Mouse (Mus musculus) liver, adult (tissue): ENCODE measurements around the gene Spata7.
A peak's percentile ranks its signal among the peaks of the same experiment; 100 is the strongest.

ENCODE experiments used
- GATA4 ChIP-seq: IDR thresholded peaks from 2 replicates; pipeline ENCODE4 v1.6.1; 2014; ENCODE audit warnings: mild to moderate bottlenecking, low read length; ENCODE audit not compliant: insufficient replicate concordance

The Spata7 gene

DNA sequence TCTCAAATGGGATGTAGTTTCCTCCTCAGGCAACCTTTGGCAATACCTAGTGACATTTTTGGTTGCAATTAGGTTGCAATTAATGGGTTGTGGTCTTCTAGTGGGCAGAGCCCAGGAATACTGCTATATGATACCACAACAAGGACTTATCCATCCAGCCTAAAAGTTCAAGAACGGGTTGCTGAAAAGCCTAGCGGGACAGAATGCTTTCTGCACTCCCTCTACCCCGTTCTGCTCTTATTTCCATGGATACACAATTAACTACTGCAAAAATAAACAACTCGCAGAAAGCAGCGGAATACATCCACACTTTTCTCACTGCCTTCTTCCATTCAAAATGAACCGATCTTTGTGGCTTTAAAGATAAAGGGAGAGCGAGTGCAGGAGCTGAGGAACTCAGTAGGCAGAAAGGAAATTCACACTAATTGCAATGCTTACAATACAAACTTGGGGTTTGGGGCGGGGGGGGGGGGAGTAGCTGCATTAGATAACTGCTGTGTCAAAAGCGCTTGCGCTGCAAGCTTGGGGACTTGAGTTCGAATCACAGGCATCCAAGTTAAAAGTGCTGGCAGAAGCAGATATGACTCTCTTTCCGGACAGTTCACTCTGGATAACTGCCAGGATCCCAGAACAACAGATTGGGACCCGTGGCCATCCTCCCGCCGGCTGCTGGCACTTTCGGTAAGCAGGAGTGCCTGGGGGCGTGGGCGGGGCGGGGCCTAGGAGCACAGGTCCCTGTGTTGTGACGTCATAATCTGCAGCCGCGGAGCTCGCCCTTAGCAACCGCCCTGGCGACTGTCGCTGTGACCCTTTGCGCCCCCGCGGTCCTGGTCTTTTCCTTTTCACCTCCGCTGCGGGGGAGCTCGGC lies at the start of gene Spata7:
Gene Spata7 (plus strand): TSS at position 766 of the 868 bp plus-strand sequence.
- TF ChIP-seq GATA4, result peak; percentile 30; the same call in 1 of the 2 replicates

DNA sequence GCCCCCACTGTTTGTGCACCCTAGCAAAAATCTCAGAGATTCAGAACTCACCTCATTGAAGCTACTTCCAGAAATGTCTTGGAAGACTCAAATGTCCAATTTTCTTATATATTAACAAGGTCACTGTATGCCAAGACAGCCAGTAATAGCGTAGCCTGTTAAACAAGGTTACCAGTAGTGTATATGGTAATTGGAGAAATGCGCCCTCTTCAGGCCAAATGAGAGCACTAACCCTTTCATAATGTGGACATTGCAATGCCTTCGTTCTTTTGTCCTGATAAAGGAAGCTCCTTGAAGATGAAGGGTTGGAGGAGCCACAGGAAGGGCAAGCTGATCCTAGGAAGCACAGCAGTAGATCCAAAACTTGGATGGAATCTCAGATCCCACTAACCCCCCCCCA lies 42.7 kb upstream of the Spata7 start:
- TF ChIP-seq GATA4, result no peak

DNA sequence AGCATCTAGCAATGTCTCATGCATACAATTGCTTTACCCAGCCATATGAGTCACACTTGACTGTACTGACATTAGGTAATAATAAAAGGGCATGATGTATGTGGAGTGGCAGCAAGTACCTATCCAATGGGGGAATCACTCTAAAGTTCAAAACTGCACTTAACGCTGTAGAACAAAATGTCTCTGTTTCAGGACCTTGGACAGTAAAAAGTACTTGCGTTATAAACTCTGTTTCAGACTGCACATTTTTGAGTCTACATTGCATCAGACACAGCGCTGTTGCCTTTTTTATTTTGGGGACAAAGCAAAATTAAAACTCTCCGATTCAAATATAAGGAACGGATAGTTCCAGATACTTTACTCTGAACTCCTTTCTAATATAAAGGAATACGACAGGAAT lies 39.4 kb upstream of the Spata7 start:
- TF ChIP-seq GATA4, result no peak

DNA sequence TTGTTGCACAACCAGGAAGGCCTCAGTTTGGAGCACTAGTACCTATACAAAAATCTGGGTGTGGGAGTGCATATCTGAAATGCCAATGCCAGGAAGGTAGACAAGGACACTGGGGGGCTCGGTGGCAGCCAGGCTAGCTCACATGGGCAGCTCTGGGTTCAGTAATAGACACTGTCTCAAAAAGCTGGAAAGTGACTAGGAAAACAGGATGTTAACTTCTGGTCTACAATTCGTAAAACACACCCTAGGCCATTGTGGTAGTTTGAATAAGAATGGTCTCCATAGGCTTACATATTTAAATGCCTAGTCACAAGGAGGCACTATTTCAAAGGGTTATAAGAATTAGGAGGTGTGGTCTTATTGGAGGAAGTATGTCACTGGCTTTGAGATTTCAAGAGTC lies 36.9 kb upstream of the Spata7 start:
- TF ChIP-seq GATA4, result no peak

DNA sequence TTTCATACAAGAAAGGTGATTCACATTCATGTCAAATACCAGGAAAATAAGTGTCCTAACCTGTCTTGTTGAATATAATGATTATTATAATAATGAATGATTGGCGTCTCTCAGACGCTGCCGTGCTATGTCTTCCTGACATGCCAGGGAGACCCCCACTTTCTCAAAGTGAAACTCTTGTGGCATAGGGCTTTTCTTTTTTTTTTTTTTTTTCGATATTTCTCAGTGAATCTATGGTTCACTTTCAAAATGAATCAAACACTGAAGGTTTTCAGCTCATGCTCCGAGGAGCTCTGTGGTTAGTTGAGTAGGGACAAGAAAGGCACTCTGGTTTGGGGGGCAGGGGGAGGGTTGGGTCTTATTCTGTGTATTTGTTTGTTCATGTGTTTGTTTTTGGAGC lies 27.1 kb upstream of the Spata7 start:
- TF ChIP-seq GATA4, result no peak

DNA sequence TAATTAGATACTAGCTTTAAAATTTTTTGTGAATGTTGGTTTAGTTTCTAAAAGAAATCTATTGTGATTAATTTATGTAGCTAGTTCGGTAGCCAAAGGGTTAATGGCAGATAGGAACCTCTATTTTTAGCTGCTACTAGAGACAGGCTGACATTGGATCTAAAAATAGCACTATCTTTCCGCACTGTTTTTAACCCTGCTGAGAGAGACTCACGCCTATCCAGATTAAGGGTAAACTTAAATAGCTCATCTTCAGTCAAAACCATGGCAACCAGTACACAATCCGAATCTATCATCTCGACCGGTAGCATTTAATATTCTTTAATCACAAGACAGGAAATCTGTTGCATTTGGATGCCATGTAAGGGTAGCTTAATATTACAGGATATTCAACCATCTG lies 25.8 kb upstream of the Spata7 start:
- TF ChIP-seq GATA4, result no peak

DNA sequence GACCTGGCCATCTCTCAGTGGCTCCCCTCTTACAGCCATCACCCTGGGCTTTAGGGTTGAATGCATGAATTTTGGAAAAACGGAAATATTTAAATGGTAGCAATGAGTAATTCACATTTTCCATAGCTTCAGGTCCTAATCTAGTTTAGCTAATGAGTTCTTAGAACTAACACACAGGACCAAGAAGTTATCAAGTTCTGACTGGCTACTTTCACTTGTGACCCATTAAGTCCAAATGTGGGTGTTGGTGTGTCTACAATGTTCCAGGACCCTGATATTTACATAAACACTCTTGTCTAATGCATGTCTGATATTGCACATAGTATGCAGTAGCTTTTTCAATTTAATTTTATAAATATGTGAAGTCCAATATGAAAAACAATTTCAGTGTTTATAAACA lies 22.7 kb upstream of the Spata7 start:
- no peak for TF ChIP-seq GATA4

DNA sequence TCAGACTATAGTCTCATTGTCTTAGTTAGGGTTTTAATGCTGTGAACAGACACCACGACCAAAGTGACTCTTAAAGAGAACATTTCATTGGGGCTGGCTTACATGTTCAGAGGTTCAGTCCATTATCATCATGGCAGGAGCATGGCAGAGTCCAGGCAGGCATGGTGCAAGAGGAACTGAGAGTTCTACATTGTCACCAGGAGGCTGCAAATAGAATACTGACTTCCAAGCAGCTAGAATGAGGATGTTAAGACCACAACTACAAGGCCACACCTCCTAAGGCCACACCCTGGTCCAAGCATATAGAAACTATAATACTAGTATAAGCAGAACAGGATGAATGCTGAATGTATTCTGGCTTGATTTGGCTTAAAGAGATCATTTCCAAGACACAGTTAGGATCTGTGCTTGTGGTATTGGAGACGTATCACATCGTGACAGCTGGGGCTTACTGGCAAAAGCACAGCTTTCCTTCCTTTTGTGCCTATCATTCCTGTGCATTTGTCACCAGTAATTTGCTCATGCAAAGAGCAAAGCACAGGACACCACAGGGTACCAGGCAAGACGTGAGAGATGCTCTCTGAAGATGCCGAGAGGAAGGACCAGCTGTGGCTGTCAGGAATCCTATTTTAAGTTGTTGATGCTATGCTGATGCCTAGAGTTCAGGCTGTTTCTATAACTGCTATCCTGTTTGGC lies 21.2 kb upstream of the Spata7 start:
- TF ChIP-seq GATA4, result no peak

DNA sequence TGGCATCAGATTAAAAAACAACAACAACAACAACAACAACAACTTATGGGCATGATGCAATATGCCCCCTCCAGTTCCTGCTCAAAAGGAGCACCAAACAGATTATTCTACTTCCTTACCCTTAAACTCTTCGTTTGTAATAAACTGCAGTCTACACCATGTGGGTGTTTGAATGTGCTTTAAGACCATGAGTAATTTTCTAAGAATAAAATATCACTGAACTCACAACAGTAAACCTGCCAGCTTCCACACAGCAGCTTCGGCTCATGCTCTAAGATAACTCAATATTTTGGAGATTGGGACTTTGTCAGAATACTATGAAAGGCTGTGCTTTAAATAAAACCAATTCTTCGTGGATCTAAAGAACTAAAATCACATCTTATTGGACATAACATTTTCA lies 17.6 kb upstream of the Spata7 start:
- no peak for TF ChIP-seq GATA4

DNA sequence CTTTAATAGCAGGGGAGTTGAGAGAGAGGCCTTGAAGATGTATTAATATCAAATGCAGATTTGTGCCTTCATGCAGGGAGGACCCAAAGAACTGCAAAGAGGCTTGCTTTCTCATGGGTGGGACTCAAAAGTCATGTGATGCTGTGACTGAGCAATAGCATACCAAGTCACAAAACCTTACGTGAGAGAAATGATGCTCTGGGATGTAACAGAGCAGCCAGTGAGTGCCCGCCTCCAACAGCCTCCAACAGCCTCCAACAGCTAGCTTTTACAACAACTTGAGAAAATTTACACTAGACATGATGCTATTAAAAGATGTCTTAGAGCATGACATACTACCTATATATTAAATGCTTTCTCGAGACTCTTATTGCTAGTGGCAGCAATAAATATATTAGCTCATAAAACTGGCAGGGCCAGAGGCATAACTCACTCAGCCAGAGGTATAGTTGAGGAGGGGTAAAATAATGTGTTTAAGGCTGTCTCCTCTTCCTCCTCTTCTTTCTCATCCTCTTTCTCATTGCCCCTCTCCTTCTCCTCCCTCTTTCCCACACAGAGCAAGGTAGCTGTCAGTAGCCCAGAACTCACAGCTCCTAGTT lies 12.9 kb upstream of the Spata7 start:
- TF ChIP-seq GATA4, result no peak

DNA sequence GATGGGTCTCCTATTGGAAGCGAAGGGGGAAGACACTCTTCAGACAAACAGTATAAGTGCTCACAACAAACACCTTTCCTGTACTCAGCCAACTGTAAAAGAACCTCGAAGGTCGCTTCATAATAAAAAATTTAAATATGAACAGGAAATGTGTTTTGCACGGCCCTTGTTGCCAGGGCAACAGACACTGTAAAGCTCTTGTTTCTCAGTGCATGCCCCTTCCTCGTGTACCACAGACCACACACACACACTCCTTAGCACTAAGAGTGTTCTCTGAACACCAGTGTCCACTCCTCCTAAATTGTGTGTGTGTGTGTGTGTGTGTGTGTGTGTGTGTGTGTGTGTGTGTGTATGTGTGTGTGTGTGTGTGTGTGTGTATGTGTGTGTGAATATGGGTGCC lies 12.2 kb upstream of the Spata7 start:
- no peak for TF ChIP-seq GATA4

DNA sequence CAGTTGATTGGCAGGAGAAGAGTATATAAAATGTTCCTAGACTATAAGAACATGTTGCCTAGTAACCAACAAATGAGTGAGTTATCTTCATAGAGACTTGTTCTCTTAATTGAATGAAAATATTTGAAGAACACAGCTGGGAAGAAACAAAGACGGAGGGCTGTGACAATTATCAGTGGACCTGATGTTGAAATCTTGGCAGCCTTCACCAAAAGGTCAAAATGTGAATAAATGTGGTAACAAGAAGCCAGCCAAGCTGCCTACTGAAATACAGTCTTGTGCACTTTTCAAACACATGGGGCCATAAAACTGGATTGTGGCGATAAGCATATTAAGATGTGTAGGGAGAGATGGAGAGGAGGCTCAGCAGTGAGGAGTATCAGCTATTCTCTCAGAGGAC lies 8.5 kb upstream of the Spata7 start:
- TF ChIP-seq GATA4, result no peak

DNA sequence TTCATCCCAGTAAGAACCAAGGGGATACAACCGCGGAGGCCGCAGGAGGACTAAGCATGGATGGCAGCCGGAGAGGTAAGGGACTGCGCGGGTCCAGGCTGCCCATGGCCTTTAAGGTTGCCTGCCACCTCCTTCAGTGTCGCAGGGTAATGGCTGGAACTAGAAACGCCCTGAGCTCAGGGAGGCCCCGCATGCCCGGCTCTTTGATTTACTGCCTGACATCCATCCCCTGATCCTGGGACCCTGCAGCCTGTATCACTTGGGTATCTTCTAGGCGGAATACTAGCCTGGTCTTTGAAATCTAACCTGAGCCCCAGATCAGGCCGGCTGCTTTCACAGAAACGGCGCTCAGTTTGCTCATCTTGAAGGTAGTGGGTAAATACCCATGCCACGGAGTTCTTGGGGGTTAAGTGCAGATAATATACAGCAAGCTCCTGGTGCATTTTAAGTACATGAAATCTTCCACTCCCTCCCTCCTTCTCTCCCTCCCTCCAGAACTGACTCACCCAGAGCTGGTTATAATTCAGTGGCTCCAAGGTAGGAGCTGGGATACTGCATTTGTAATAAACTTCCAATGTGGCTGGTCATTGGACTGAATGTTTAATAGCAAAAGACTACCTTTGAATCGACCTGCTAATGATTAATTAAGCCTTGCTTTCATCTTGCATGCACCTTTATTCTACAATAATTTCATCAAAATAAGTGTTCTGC lies 458 bp downstream of the Spata7 start:
- no peak for TF ChIP-seq GATA4

DNA sequence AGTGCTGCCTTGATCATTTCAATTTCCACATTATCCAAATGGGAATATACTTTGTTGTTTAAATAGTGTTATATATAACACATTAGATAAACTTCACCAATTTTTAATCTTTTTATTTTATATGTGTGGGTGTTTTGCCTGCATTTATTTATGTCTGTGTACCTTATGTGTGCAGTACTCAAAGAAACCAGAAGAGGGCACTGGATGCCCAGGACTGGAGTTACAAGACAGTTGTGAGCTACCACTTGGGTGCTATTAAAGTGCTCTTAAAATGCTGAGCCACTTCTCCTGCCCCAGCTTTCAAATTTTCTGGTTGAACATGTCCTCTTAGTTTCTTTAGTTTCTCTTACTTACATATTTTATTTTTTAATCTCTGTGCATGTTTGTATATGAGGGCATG lies 16.9 kb downstream of the Spata7 start:
- no peak for TF ChIP-seq GATA4

DNA sequence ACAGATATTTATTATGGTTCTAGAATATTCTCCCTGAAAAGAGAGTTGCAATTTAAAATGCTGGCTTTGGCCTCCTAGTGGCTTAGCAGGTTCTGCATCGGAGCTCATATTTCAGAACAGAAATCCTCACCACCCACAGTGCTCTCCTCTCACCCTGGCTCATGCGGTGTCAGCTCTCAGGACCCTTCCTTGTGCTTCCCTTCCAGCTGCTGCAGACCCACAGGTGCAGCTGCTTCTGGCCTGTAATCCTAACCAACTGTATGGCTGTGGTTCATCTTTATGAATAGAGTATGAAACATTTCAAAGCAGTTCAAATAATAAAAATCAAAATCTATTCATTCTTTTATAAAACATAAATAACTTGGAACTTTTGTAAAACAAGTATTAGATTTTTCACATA lies 28.9 kb downstream of the Spata7 start:
- no peak for TF ChIP-seq GATA4

DNA sequence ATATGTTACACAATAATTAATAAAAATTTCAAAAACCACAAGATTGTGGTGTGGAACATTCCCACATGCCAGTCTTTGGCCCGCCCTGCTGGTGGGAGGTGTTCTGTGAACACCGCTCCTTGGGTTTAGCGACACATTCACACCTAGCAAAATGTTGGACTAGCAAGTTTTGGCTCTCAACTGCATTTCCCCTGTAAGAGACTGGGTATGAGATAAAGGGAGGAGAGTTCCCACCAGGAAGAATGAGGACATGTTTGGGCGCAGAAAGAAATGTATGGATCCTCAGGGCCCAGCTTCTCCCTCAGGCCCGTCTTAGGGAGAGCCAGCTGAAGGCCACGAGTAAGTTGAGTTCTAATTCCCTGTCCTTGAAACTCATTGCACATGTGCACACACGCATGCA lies 34.7 kb downstream of the Spata7 start:
- no peak for TF ChIP-seq GATA4

DNA sequence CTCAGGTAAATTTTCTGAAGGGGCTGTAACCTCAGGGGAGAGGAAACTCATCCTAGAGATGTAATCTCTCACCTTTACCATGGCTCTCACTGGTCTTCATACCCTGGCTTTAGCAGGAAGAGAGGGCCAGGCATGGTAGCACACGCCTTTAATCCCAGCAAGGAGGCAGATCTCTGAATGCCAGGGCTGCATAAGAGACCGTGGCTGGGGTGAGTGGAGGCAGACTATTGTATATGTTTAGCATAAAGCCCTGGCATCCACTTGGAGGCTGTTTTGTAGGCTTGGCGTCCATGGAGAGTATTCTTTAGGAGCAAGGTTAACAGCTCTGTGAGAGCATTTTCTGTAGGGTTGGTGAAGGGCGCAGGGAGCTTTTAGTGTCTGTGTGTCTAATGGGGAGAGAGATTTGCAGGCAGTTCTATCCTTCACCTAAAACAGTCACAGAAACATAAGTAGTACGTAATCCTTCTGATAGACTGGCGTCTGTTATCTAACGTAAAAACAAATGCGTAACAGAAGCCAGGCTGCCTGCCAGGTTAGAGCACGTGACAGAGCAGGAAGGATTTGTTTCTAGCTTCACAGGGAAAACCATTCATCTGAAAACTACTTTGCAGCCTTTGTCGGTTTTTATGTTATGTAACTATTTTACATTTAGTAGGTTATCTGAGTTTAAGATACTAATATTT lies 40.3 kb downstream of the Spata7 start:
- TF ChIP-seq GATA4, result no peak
